Mouse (Mus musculus): ENCODE measurements around the gene Myl12a.
A peak's percentile ranks its signal among the peaks of the same experiment; 100 is the strongest.

DNA sequence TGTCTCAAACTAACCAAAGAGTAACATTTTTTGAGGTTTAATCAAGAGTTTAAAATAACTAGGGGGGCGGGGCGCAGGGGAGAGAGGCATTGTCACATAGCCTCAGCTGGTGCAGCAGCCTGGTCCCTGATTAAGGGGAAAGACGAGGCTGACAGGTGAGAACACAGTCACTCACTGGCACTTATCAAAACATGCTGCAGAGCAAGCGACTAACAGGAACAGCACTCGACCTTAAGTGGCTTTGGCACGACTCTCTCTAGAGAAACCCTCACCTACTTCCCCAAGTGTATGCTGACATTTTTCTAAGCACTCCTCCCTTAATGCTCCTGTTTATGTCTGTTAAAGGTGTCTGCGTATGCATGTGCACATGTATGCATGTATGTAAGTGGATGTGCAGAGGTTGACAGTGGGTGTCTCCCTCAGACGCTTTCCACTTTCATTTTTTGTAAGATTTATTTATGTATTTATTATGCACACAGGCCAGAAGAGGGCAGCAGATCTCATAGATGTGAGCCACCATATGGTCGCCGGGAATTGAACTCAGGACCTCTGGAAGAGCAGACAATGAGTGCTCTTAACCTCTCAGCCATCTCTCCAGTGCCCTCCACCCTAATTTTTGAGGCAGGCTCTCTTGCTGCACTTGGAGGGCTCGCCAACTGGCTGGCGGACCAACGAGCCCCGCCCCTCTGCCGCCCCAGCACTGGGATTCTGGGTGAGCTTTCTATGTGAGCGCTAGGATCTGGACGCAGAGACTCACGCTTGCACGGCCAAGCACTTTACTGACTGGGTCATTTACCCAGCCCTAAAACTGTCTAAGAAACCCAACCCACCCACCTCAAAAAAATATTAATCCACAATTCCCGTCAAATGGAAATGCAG lies 23.1 kb downstream of the Myl12a start:
- TF ChIP-seq POLR2A (IDR thresholded peaks at IDR 0.05; ENCODE audit: low read depth, low read length) (no peak), CTCF (conservative IDR thresholded peaks at IDR 0.05; ENCODE audit: insufficient read depth, insufficient read length, low read depth, low read length) (peak; percentile 26; the same call in 1 of the 2 replicates)
